8 mouse cellular contexts compared by ENCODE assay signal in genomic region chr17:27056812-27057516, GRCm38 (mm10). TPM values are rescaled to one million over a fixed set of nuclear protein-coding genes. Genes with fewer than 3 reads are reported as not detected.
A peak's percentile ranks its signal among the peaks of the same experiment; 100 is the strongest.
DNase-seq lines count a peak whose midpoint lies in the region; ATAC-seq and TF ChIP-seq lines count a peak whose summit lies in the region.

TSS of gene Itpr3 (plus strand) at chr17:27057304.

- H3K36me3 ChIP-seq in ES-Bruce4 (ENCODE audit: control insufficient read depth, insufficient read depth, low read length, poor library complexity, severe bottlenecking) = no peaks in the 10 kb centered on the region
- no peaks in the 10 kb centered on the region for H3K36me3 ChIP-seq in forebrain, embryonic 14.5 days (ENCODE audit: control insufficient read depth, insufficient read depth, low read length)
- no peaks in the 10 kb centered on the region for H3K36me3 ChIP-seq in hindbrain, embryonic 10.5 days
- H3K36me3 ChIP-seq in limb, embryonic 14.5 days (ENCODE audit: control insufficient read depth, insufficient read depth, low read length) = no peaks in the 10 kb centered on the region
- no peaks in the 10 kb centered on the region for H3K36me3 ChIP-seq in midbrain, embryonic 16.5 days (ENCODE audit: control insufficient read depth, insufficient read depth, low read length)
- H3K36me3 ChIP-seq in stomach, postnatal 0 days (ENCODE audit: control insufficient read depth, insufficient read depth, low read length) = no peaks in the 10 kb centered on the region

- WGBS in forebrain, embryonic 14.5 days = under 1% methylated on average over 53 of the region's 66 CpGs
- under 1% methylated on average over 66 of the region's 66 CpGs for WGBS in hindbrain, embryonic 10.5 days
- WGBS in limb, embryonic 14.5 days = under 1% methylated on average over 42 of the region's 66 CpGs
- under 1% methylated on average over 64 of the region's 66 CpGs for WGBS in midbrain, embryonic 16.5 days
- WGBS in stomach, postnatal 0 days = under 1% methylated on average over 61 of the region's 66 CpGs

- no peaks in the 10 kb centered on the region for H3K27me3 ChIP-seq in ES-Bruce4 (ENCODE audit: control insufficient read depth, insufficient read depth, low read length, poor library complexity, severe bottlenecking)
- peaks cover 39% of the 10 kb centered on the region for H3K27me3 ChIP-seq in forebrain, embryonic 14.5 days (replicated peaks; ENCODE audit: control insufficient read depth, insufficient read depth, low read length)
- H3K27me3 ChIP-seq in hindbrain, embryonic 10.5 days (ENCODE audit: insufficient read depth, poor library complexity, severe bottlenecking) = peaks cover 60% of the 10 kb centered on the region
- H3K27me3 ChIP-seq in limb, embryonic 14.5 days (ENCODE audit: control insufficient read depth, insufficient read depth, low read length) = no peaks in the 10 kb centered on the region
- peaks cover 41% of the 10 kb centered on the region for H3K27me3 ChIP-seq in midbrain, embryonic 16.5 days (ENCODE audit: control insufficient read depth, insufficient read depth, low read depth, low read length)
- H3K27me3 ChIP-seq in stomach, postnatal 0 days (ENCODE audit: control insufficient read depth, insufficient read depth, low read length) = no peaks in the 10 kb centered on the region

- peaks cover 11% of the 10 kb centered on the region for H3K4me1 ChIP-seq in ES-Bruce4 (ENCODE audit: control insufficient read depth, insufficient read depth, low read length)
- H3K4me1 ChIP-seq in bone marrow macrophage, adult 2 months (ENCODE audit: control insufficient read depth, insufficient read depth, low read length) = peaks cover 22% of the 10 kb centered on the region
- H3K4me1 ChIP-seq in forebrain, embryonic 14.5 days (ENCODE audit: control insufficient read depth, insufficient read depth, low read length) = 0 out of 2 replicates have a peak, but pooled peaks cover 2% of the 10 kb centered on the region
- peaks cover 34% of the 10 kb centered on the region for H3K4me1 ChIP-seq in hindbrain, embryonic 10.5 days (replicated peaks)
- peaks cover 32% of the 10 kb centered on the region for H3K4me1 ChIP-seq in limb, embryonic 14.5 days (ENCODE audit: control insufficient read depth, insufficient read depth, low read length)
- peaks cover 6% of the 10 kb centered on the region; the same call in 1 of the 2 replicates for H3K4me1 ChIP-seq in midbrain, embryonic 16.5 days (ENCODE audit: control insufficient read depth, insufficient read depth, low read length)
- no peaks in the 10 kb centered on the region for H3K4me1 ChIP-seq in stomach, postnatal 0 days (replicated peaks; ENCODE audit: control insufficient read depth, insufficient read depth)

- peak within 1 kb of the TSS; percentile 97 for H3K4me3 ChIP-seq in ES-Bruce4 (ENCODE audit: low read depth, low read length)
- H3K4me3 ChIP-seq in bone marrow macrophage, adult 2 months (ENCODE audit: insufficient read depth, low read length) = peak within 1 kb of the TSS; percentile 75
- H3K4me3 ChIP-seq in forebrain, embryonic 14.5 days (ENCODE audit: low read depth, low read length) = peak within 1 kb of the TSS; percentile 34
- peak within 1 kb of the TSS; percentile 65 for H3K4me3 ChIP-seq in hindbrain, embryonic 10.5 days
- H3K4me3 ChIP-seq in limb, embryonic 14.5 days (replicated peaks; ENCODE audit: low read length) = peak within 1 kb of the TSS; percentile 61
- peak within 1 kb of the TSS; percentile 47 for H3K4me3 ChIP-seq in midbrain, embryonic 16.5 days (ENCODE audit: low read depth, low read length)
- H3K4me3 ChIP-seq in stomach, postnatal 0 days (ENCODE audit: low read depth, low read length) = peak within 1 kb of the TSS; percentile 64

- TF ChIP-seq CTCF in ES-Bruce4 (IDR thresholded peaks at IDR 0.05; ENCODE audit: low read depth, low read length) = no peak
- TF ChIP-seq CTCF in bone marrow macrophage, adult 2 months (IDR thresholded peaks at IDR 0.05; ENCODE audit: low read depth, low read length) = no peak
- TF ChIP-seq CTCF in stomach, postnatal 0 days (IDR thresholded peaks at IDR 0.05; ENCODE audit: low read depth) = no peak

- peak within 1 kb of the TSS; percentile 66 for H3K4me2 ChIP-seq in forebrain, embryonic 14.5 days (ENCODE audit: low read length)
- peak within 1 kb of the TSS; percentile 68 for H3K4me2 ChIP-seq in limb, embryonic 14.5 days (replicated peaks; ENCODE audit: low read depth, low read length, severe bottlenecking)
- peak within 1 kb of the TSS; percentile 78 for H3K4me2 ChIP-seq in midbrain, embryonic 16.5 days (ENCODE audit: low read length)
- peak within 1 kb of the TSS; percentile 88 for H3K4me2 ChIP-seq in stomach, postnatal 0 days (replicated peaks; ENCODE audit: low read depth)

- peak; percentile 25 for DNase-seq in forebrain, embryonic 14.5 days (ENCODE audit: low spot score)
- DNase-seq in hindbrain, embryonic 10.5 days (ENCODE audit: low spot score) = peak; percentile 68
- peak; percentile 74 for DNase-seq in limb, embryonic 14.5 days (ENCODE audit: low spot score)
- peak; percentile 92 for DNase-seq in stomach, postnatal 0 days (ENCODE audit: low spot score)
- DNase-seq in layer of hippocampus, adult 18-20 months (ENCODE audit: low spot score in 2 of 2) = no peak

- no peak for ATAC-seq in forebrain, embryonic 14.5 days
- ATAC-seq in limb, embryonic 14.5 days (ENCODE audit: low FRiP score, low read depth) = peak; percentile 70
- ATAC-seq in midbrain, embryonic 16.5 days = peak; percentile 36; the same call in 1 of the 2 replicates
- ATAC-seq in stomach, postnatal 0 days (ENCODE audit: low FRiP score, low TSS enrichment) = peak; percentile 82

- peak within 1 kb of the TSS; percentile 81 for H3K27ac ChIP-seq in ES-Bruce4 (ENCODE audit: insufficient read depth, low read length)
- peak within 1 kb of the TSS; percentile 64 for H3K27ac ChIP-seq in bone marrow macrophage, adult 2 months (ENCODE audit: insufficient read depth, low read depth, low read length)
- no peak within 1 kb of the TSS for H3K27ac ChIP-seq in forebrain, embryonic 14.5 days (ENCODE audit: low read depth, low read length)
- peak within 1 kb of the TSS; percentile 76 for H3K27ac ChIP-seq in hindbrain, embryonic 10.5 days
- H3K27ac ChIP-seq in limb, embryonic 14.5 days (replicated peaks; ENCODE audit: low read depth, low read length) = peak within 1 kb of the TSS; percentile 77
- no peak within 1 kb of the TSS for H3K27ac ChIP-seq in midbrain, embryonic 16.5 days (ENCODE audit: low read length)
- H3K27ac ChIP-seq in stomach, postnatal 0 days (replicated peaks) = peak within 1 kb of the TSS; percentile 89

- peak within 1 kb of the TSS; percentile 68 for H3K9ac ChIP-seq in ES-Bruce4 (ENCODE audit: low read depth, poor library complexity, severe bottlenecking)
- peak within 1 kb of the TSS; percentile 29 for H3K9ac ChIP-seq in forebrain, embryonic 14.5 days (ENCODE audit: low read length)
- H3K9ac ChIP-seq in limb, embryonic 14.5 days (ENCODE audit: low read depth, low read length, severe bottlenecking) = peak within 1 kb of the TSS; percentile 68
- H3K9ac ChIP-seq in midbrain, embryonic 16.5 days (ENCODE audit: low read depth, low read length) = peak within 1 kb of the TSS; percentile 58
- peak within 1 kb of the TSS; percentile 73 for H3K9ac ChIP-seq in stomach, postnatal 0 days (ENCODE audit: low read length)

- no peak for TF ChIP-seq POLR2A in ES-Bruce4 (IDR thresholded peaks at IDR 0.05; ENCODE audit: insufficient read depth, low read length)
- TF ChIP-seq POLR2A in bone marrow macrophage, adult 2 months (IDR thresholded peaks at IDR 0.05; ENCODE audit: borderline replicate concordance, low read depth, low read length) = no peak
- TF ChIP-seq POLR2A in limb, embryonic 14.5 days (IDR thresholded peaks at IDR 0.05; ENCODE audit: borderline replicate concordance, extremely low read depth, insufficient read depth, insufficient read length) = no peak

- 0 out of 2 replicates have a peak, but pooled peaks have one; percentile 43 for TF ChIP-seq EP300 in ES-Bruce4 (IDR thresholded peaks at IDR 0.05; ENCODE audit: insufficient read depth, low read depth, low read length)
- no peak for TF ChIP-seq EP300 in stomach, postnatal 0 days (optimal IDR thresholded peaks at IDR 0.05)

- no peaks in the 10 kb centered on the region for H3K9me3 ChIP-seq in ES-Bruce4 (replicated peaks; ENCODE audit: control insufficient read depth, insufficient read depth, low read length, poor library complexity, severe bottlenecking)
- no peaks in the 10 kb centered on the region for H3K9me3 ChIP-seq in forebrain, embryonic 14.5 days (replicated peaks; ENCODE audit: control insufficient read depth, low read length)
- no peaks in the 10 kb centered on the region for H3K9me3 ChIP-seq in hindbrain, embryonic 10.5 days
- no peaks in the 10 kb centered on the region for H3K9me3 ChIP-seq in limb, embryonic 14.5 days (ENCODE audit: control insufficient read depth, low read length)
- H3K9me3 ChIP-seq in midbrain, embryonic 16.5 days (replicated peaks; ENCODE audit: control insufficient read depth, low read length, poor library complexity, severe bottlenecking) = no peaks in the 10 kb centered on the region
- no peaks in the 10 kb centered on the region for H3K9me3 ChIP-seq in stomach, postnatal 0 days (ENCODE audit: control insufficient read depth, low read length)

RNA-seq across cellular contexts. Expression of gene Itpr3, which starts in this region (rescaled TPM):
- 17.2 and 21.9 TPM in 2 replicates for polyA plus RNA-seq in ES-Bruce4 (2011; ENCODE audit: insufficient read depth, insufficient read length, low read depth, missing spikeins)
- polyA plus RNA-seq in bone marrow macrophage, adult 2 months (2012; ENCODE audit: insufficient read depth, insufficient read length, missing spikeins) = 3.1 and 3.5 TPM in 2 replicates
- 0.61 and 0.79 TPM in 2 replicates for polyA plus RNA-seq in forebrain, embryonic 14.5 days (2014; fragmentation: Nextera tagmentation; extraction: Ambion mirVana)
- 1.8 and 2.0 TPM in 2 replicates for polyA plus RNA-seq in hindbrain, embryonic 10.5 days (2016; fragmentation: Nextera tagmentation; extraction: Ambion mirVana)
- polyA plus RNA-seq in limb, embryonic 14.5 days (2012; rRNA removed) = 12.4 and 13.9 TPM in 2 replicates
- polyA plus RNA-seq in limb, embryonic 14.5 days (2014; fragmentation: Nextera tagmentation; extraction: Ambion mirVana) = 5.1 and 5.6 TPM in 2 replicates
- polyA plus RNA-seq in midbrain, embryonic 16.5 days (2015; fragmentation: Nextera tagmentation; extraction: Ambion mirVana) = 0.70 and 0.73 TPM in 2 replicates
- 5.9 and 6.6 TPM in 2 replicates for polyA plus RNA-seq in stomach, postnatal 0 days (2015; fragmentation: Nextera tagmentation; extraction: Ambion mirVana)
- 1 to 10 TPM; 2.1 to 2.4 TPM for total RNA-seq in layer of hippocampus, adult 18-20 months (2021)

Comparison
In these comparisons a context has a peak if more than half of its experiments do, and no peak if none do; other contexts are left out.
1. Peak in DNase-seq, H3K4me3 ChIP-seq, H3K9ac ChIP-seq and H3K4me2 ChIP-seq in forebrain, embryonic 14.5 days; RNA of the gene not detected or under 1 TPM.
2. Peak in ATAC-seq, H3K4me3 ChIP-seq, H3K9ac ChIP-seq and H3K4me2 ChIP-seq in midbrain, embryonic 16.5 days; RNA of the gene not detected or under 1 TPM.
3. H3K27ac ChIP-seq: peak in ES-Bruce4 (single experiment), bone marrow macrophage, adult 2 months (single experiment), hindbrain, embryonic 10.5 days (single experiment), limb, embryonic 14.5 days (single experiment) and stomach, postnatal 0 days (single experiment); none in forebrain, embryonic 14.5 days (single experiment) and midbrain, embryonic 16.5 days (single experiment).
4. H3K4me3 ChIP-seq: peak in every context shown above with its lines; median percentile 97 in ES-Bruce4; 75 in bone marrow macrophage, adult 2 months; 65 in hindbrain, embryonic 10.5 days; 64 in stomach, postnatal 0 days; 61 in limb, embryonic 14.5 days; 47 in midbrain, embryonic 16.5 days; 34 in forebrain, embryonic 14.5 days.
5. DNase-seq: peak in hindbrain, embryonic 10.5 days (single experiment), limb, embryonic 14.5 days (single experiment) and stomach, postnatal 0 days (single experiment); none in layer of hippocampus, adult 18-20 months (0 of 2).
6. Peak in every context shown above with its lines, with median percentiles within 50 percentile points of each other: H3K9ac ChIP-seq and H3K4me2 ChIP-seq.